Mouse (Mus musculus) liver, postnatal 0 days (tissue): Measurements from ENCODE around the gene Lrrfip1. TPM values are rescaled to one million over a fixed set of nuclear protein-coding genes. Genes with fewer than 3 reads are reported as not detected.

Experiments used
- ATAC-seq: fragments of 200-750 bp; cut with Nextera tagmentation; 2 replicates; pipeline ENCODE4 v1.8.0; 2017; ENCODE audit warnings: mild to moderate bottlenecking, moderate library complexity
- DNase-seq: peaks from one replicate; pipeline ENCODE4 v3.0.0-alpha.2; 2016
- H3K27ac ChIP-seq: fragments of 300-500 bp; sonication (generic); 2 replicates; pipeline ENCODE4 v1.5.1; 2014; ENCODE audit warnings: antibody characterized with exemption, moderate library complexity, mild to moderate bottlenecking, low read depth
- H3K27me3 ChIP-seq: fragments of 300-500 bp; sonication (generic); 2 replicates; pipeline ENCODE4 v1.6.1; 2014; ENCODE audit warnings: low read length, control low read depth, mixed read lengths; ENCODE audit not compliant: insufficient read depth
- H3K36me3 ChIP-seq: fragments of 300-500 bp; sonication (generic); replicated peaks from 2 replicates; pipeline ENCODE4 v1.6.1; 2014; ENCODE audit warnings: mild to moderate bottlenecking, control low read depth, low read length, moderate library complexity, mixed read lengths; ENCODE audit not compliant: insufficient read depth
- H3K4me1 ChIP-seq: fragments of 300-500 bp; sonication (generic); 2 replicates; pipeline ENCODE4 v1.6.1; 2014; ENCODE audit warnings: antibody characterized with exemption, mild to moderate bottlenecking, control low read depth; ENCODE audit not compliant: insufficient read depth
- H3K4me2 ChIP-seq: fragments of 300-500 bp; sonication (generic); 2 replicates; pipeline ENCODE4 v1.6.1; 2014; ENCODE audit warnings: low read depth, mild to moderate bottlenecking, low read length, moderate library complexity, mixed read lengths
- H3K4me3 ChIP-seq: fragments of 300-500 bp; sonication (generic); 2 replicates; pipeline ENCODE4 v1.5.1; 2014; ENCODE audit warnings: low read depth, low read length
- H3K9ac ChIP-seq: fragments of 300-500 bp; sonication (generic); replicated peaks from 2 replicates; pipeline ENCODE4 v1.6.1; 2014; ENCODE audit warnings: mild to moderate bottlenecking, moderate library complexity
- H3K9me3 ChIP-seq: fragments of 300-500 bp; sonication (generic); 2 replicates; pipeline ENCODE4 v1.6.1; 2016; ENCODE audit warnings: mild to moderate bottlenecking, control low read depth, low read length, mixed read lengths
- CTCF ChIP-seq: sonication (generic); IDR thresholded peaks from 2 replicates; pipeline ENCODE4 v1.5.1; 2016; ENCODE audit warnings: antibody characterized with exemption, low read depth
- EP300 ChIP-seq: IDR thresholded peaks from 2 replicates; pipeline ENCODE4 v1.6.1; 2016; ENCODE audit warnings: antibody characterized with exemption, low read depth, mild to moderate bottlenecking
- WGBS: fragments of 180-500 bp; shearing (Covaris S2); extraction: QIAGEN DNeasy Blood & Tissue Kit; methylation state at CpG from one replicate; pipeline ENCODE4 v1.1.7; 2014; ENCODE audit not compliant: insufficient replicate concordance; 5-methylcytosine and 5-hydroxymethylcytosine counted together
- polyA plus RNA-seq: library from polyadenylated mRNA; unstranded; fragments of >200 nt; fragmentation: Nextera tagmentation; extraction: Ambion mirVana; gene quantifications from 2 replicates; pipeline ENCODE4 v1.2.1, GENCODE M21; 2015

Gene Lrrfip1
- polyA plus RNA-seq, 1 experiment from 2014 or later, result 21.9 TPM

GRCm38 (mm10) chr1:91086325-91086724, 87.8 kb downstream of the Lrrfip1 start:
- peak overlapping the region; percentile 55 for H3K27ac ChIP-seq
- H3K4me1 ChIP-seq, result peaks cover 27% of the 10 kb centered on the region
- 37% methylated on average over 3 of the region's 3 CpGs for WGBS
- H3K36me3 ChIP-seq, result peaks cover 24% of the 10 kb centered on the region
- H3K9me3 ChIP-seq, result no peaks in the 10 kb centered on the region
- H3K9ac ChIP-seq, result no peak overlapping the region
- no peak overlapping the region for H3K4me3 ChIP-seq
- DNase-seq, result no peak
- no peak overlapping the region for H3K4me2 ChIP-seq
- TF ChIP-seq CTCF, result no peak
- TF ChIP-seq EP300, result no peak
- no peak for ATAC-seq
- H3K27me3 ChIP-seq, result no peaks in the 10 kb centered on the region

- Histone ChIP-seq H3K4me3 (no peak overlapping the region), H3K36me3 (peaks cover 25% of the 10 kb centered on the region), H3K9ac (no peak overlapping the region), H3K27me3 (no peaks in the 10 kb centered on the region), H3K4me1 (peaks cover 29% of the 10 kb centered on the region), H3K27ac (peak overlapping the region; percentile 55), H3K9me3 (no peaks in the 10 kb centered on the region), H3K4me2 (no peak overlapping the region)
- WGBS, result 83% methylated on average over 5 of the region's 5 CpGs
- DNase-seq (no peak), ATAC-seq (no peak)
- TF ChIP-seq EP300, result no peak
- no peak for TF ChIP-seq CTCF
Measured at GRCm38 (mm10) chr1:91086748-91087147, 88.2 kb downstream of the Lrrfip1 start.

DNA sequence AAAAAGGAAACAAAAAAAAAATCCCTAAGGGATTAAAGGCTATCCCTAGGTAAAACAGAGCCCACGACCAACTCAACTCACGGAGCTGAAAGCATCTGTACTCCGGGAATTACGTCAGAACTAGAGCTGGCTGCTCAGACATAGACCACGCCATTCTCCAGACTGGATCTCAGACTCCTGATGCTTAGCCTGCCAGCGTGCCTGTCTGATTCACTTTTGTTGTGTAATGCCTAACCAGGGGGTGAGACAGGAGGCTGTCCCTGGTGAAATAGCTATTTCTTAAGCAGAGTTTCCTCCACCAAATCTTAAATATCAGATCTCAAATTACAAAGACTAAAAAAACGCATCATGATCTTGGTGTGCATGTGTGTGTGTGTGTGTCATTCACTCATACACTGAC, 89.5 kb downstream of the Lrrfip1 start:
- Histone ChIP-seq H3K27ac (no peak overlapping the region), H3K4me1 (peaks cover 32% of the 10 kb centered on the region), H3K4me2 (no peak overlapping the region), H3K9me3 (no peaks in the 10 kb centered on the region), H3K36me3 (peaks cover 22% of the 10 kb centered on the region), H3K4me3 (no peak overlapping the region), H3K9ac (no peak overlapping the region), H3K27me3 (no peaks in the 10 kb centered on the region)
- DNase-seq (no peak), ATAC-seq (no peak)
- WGBS, result 70% methylated on average over 7 of the region's 7 CpGs
- TF ChIP-seq CTCF (no peak), EP300 (no peak)

DNA sequence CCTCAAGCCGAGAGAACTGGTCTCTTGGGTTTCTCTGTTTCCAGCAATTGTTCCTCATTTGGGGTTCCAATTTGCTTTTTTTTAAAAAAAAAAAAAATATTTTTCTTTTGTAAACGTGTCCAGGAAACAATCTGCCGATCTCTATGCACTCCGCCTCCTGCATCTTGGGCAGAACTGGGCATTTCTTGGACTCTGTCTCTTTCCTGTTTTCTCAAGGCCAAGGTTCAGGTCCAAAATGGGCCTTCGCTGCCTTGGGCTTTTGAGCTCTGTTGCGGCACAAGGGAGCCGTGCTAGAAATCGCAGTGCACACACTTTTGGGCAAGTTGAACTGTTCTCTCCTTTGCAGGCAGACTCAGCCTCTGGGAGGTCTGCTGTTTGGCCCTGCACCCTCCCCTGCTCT, 90.4 kb downstream of the Lrrfip1 start:
- H3K4me1 ChIP-seq, result peaks cover 36% of the 10 kb centered on the region
- no peaks in the 10 kb centered on the region for H3K27me3 ChIP-seq
- DNase-seq (no peak), ATAC-seq (no peak)
- TF ChIP-seq EP300, result no peak
- no peak for TF ChIP-seq CTCF
- no peak overlapping the region for H3K27ac ChIP-seq
- H3K9ac ChIP-seq, result no peak overlapping the region
- H3K4me3 ChIP-seq, result no peak overlapping the region
- H3K9me3 ChIP-seq, result no peaks in the 10 kb centered on the region
- 66% methylated on average over 8 of the region's 8 CpGs for WGBS
- H3K4me2 ChIP-seq, result no peak overlapping the region
- peaks cover 22% of the 10 kb centered on the region for H3K36me3 ChIP-seq

DNA sequence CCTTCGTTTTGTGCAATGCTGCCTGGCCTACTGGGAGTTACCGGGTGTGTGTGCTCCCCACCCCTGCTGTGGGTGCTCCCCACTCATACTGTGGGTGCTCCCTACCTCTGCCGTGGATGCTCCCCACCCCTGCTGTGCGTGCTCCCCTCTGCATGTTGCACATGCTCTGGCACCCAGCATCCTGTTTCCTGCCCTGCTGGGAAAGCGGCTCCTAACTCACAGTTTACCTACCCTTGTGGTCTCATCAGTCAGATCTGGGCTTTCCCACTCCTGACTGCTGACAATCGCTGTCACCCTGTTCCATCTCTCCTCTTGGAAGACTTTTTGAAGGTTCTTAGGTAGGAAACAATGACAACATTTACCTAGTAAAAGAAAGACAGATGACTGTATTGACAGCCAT, 91.9 kb downstream of the Lrrfip1 start:
- Histone ChIP-seq H3K9me3 (no peaks in the 10 kb centered on the region), H3K4me2 (no peak overlapping the region), H3K36me3 (peaks cover 16% of the 10 kb centered on the region), H3K27ac (no peak overlapping the region), H3K4me3 (no peak overlapping the region), H3K27me3 (no peaks in the 10 kb centered on the region), H3K9ac (no peak overlapping the region), H3K4me1 (peaks cover 45% of the 10 kb centered on the region)
- WGBS, result 60% methylated on average over 6 of the region's 6 CpGs
- TF ChIP-seq CTCF (no peak), EP300 (no peak)
- ATAC-seq, result no peak
- no peak for DNase-seq

DNA sequence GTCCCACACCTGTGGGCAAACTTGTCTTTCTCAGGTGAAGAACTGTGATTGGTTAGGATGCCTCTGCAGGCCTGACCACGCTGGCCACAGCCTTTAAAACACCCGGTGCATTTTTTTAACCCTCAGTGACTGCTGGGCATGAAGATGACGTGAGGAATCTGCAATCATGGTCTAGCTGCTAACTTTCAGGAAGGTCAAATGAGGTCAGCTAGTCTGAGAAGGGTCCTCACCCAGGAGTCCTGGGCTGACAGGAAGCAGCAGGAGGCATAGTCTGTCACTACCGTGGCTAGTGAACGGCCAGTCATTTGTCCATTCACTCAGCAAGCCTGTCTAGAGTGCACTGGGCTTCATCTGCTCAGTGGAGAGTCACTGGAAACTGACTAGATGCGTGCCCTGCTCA, 93.9 kb downstream of the Lrrfip1 start:
- H3K27me3 ChIP-seq, result no peaks in the 10 kb centered on the region
- no peaks in the 10 kb centered on the region for H3K9me3 ChIP-seq
- no peak overlapping the region for H3K4me3 ChIP-seq
- peaks cover 16% of the 10 kb centered on the region for H3K36me3 ChIP-seq
- peaks cover 48% of the 10 kb centered on the region for H3K4me1 ChIP-seq
- ATAC-seq (no peak), DNase-seq (no peak)
- TF ChIP-seq CTCF (no peak), EP300 (no peak)
- no peak overlapping the region for H3K4me2 ChIP-seq
- no peak overlapping the region for H3K27ac ChIP-seq
- H3K9ac ChIP-seq, result no peak overlapping the region
- WGBS, result 55% methylated on average over 6 of the region's 6 CpGs

- H3K27ac ChIP-seq, result no peak overlapping the region
- H3K36me3 ChIP-seq, result peaks cover 16% of the 10 kb centered on the region
- H3K4me2 ChIP-seq, result no peak overlapping the region
- H3K27me3 ChIP-seq, result no peaks in the 10 kb centered on the region
- ATAC-seq (no peak), DNase-seq (no peak)
- WGBS, result 35% methylated on average over 2 of the region's 2 CpGs
- H3K9ac ChIP-seq, result no peak overlapping the region
- H3K4me3 ChIP-seq, result no peak overlapping the region
- peaks cover 44% of the 10 kb centered on the region for H3K4me1 ChIP-seq
- TF ChIP-seq CTCF (no peak), EP300 (no peak)
- no peaks in the 10 kb centered on the region for H3K9me3 ChIP-seq
Measured at GRCm38 (mm10) chr1:91093296-91093695, 94.8 kb downstream of the Lrrfip1 start.
